Mouse (Mus musculus): ENCODE results near the gene Gm7298. TPM values are rescaled to one million over a fixed set of nuclear protein-coding genes. Genes with fewer than 3 reads are reported as not detected.
"Not testable (repeated sequence)": the region's sequence is repeated elsewhere in the genome, so short reads cannot be mapped to it uniquely, and the experiment has no call there.

Gene Gm7298
- not detected for total RNA-seq (2021)

DNA sequence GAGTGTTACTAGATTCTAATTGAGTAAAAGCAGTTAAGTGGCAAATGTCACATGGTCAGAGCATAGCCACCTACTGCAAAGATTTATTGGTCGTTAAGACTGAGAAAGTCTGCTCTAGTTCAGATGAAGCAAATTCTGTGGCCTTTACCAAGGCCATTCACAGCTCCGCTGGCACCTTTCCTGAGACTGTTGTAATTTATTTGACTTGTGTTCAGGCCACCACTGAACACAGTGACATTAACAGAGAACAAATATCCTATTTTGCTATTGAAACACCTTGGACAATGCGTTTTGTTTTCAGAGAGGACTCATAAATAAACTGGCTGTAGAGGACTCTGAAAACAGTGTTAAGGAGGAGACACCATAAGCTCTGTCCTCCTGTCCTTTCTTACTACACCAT is at the start of gene Gm7298:
Gene Gm7298 (plus strand): TSS at position 301 of the 400 bp plus-strand sequence.
- no peak for DNase-seq (ENCODE audit: extremely low spot score in 1 of 2, low spot score in 1 of 2)

DNA sequence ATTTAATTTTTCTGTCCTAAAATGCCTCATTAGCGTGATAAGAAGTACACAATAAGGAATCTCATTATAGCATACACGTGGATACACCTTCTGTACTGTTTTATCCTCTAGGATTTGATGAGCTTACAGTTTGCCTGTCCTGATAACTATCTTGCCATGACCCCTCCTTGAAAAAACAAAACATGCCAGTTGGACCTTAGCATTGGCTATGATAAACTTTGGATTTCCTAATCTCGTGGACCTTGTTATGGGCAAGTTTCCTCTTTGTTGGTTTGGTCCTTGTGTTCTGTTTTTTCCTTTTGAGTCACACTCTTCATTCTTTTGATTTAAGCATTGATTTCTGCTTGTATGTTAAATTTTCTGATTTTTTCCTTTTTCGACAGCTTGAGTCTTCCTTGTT is 95.3 kb downstream of the Gm7298 start:
- DNase-seq (ENCODE audit: extremely low spot score in 1 of 2, low spot score in 1 of 2) = no peak

- DNase-seq (ENCODE audit: extremely low spot score in 1 of 2, low spot score in 1 of 2) = no peak
Measured at GRCm38 (mm10) chr6:121836361-121836760, 103.6 kb downstream of the Gm7298 start.

DNA sequence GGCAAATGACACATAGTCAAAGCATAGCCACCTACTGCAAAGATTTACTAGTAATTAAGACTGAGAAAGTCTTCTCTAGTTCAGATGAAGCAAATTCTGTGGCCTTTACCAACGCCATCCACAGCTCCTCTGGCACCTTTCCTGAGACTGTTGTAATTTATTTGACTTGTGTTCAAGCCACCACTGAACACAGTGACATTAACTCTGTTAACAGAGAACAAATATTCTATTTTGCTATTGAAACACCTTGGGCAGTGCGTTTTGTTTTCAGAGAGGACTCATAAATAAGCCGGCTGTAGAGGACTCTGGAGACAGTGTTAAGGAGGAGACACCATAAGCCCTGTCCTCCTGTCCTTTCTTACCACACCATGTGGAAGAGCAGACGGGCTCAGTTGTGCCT is 105.5 kb downstream of the Gm7298 start, which contains the start of gene Mug1:
Gene Mug1 (plus strand): TSS at position 271 of the 400 bp plus-strand sequence.
- not testable (repeated sequence) for DNase-seq (ENCODE audit: extremely low spot score in 1 of 2, low spot score in 1 of 2)

Other genes with a start within 250 kb of the Gm7298 start
- gene A2m, start 97.6 kb upstream of the Gm7298 start, total RNA-seq (2021) = 1 to 10 TPM; 2.9 to 3.3 TPM
- not detected for gene Mug1, start 105.6 kb downstream of the Gm7298 start, total RNA-seq (2021)